Mouse (Mus musculus) embryo, embryonic 9.5 days (tissue): ENCODE data around the gene Mdga2.

Experiments used
- DNase-seq: peaks from one replicate; pipeline ENCODE4 v3.0.0-alpha.2; 2017; ENCODE audit errors: extremely low spot score

The Mdga2 gene

GRCm38 (mm10) chr12:66707431-66707830 lies 514.9 kb downstream of the Mdga2 start:
- DNase-seq: no peak

DNA sequence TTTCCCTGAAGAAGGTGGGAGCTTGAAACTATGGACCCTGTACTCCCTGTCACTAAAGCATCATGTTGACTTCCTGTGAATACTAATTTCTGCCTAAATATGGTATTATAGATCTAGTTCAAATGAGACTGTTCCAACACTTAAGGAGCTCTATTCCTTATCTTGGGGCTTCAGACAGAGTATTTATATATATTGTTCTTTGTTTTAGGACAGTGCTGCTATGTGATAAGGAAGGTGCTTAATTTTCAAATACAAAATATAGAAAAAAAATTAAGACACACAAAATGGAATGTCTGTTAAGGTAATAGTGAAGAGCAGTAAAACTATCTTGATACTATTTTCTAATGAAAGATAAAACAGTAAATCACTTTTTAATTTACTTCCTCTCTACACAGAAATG lies 517.3 kb downstream of the Mdga2 start:
- DNase-seq: no peak

- DNase-seq: no peak
Observed at GRCm38 (mm10) chr12:66702781-66703180, 519.6 kb downstream of the Mdga2 start.

DNA sequence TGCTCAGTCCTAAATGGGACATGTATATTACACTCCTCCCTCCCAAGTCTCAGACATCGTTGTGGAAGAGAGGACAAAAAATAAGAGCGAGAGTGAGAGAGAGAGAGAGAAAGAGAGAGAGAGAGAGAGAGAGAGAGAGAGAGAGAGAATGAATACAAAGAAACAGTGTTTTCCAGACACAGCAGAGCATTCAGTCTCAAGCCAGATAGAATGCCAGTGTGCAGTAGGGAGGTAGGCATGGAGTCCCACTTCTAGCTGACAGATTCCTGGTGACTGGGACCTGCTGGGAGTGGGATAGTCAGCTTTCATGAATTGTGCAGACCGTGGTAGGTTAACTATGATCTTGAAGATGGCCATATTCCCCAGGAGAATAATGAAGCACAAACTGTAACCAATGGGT lies 542.8 kb downstream of the Mdga2 start:
- DNase-seq: no peak

DNA sequence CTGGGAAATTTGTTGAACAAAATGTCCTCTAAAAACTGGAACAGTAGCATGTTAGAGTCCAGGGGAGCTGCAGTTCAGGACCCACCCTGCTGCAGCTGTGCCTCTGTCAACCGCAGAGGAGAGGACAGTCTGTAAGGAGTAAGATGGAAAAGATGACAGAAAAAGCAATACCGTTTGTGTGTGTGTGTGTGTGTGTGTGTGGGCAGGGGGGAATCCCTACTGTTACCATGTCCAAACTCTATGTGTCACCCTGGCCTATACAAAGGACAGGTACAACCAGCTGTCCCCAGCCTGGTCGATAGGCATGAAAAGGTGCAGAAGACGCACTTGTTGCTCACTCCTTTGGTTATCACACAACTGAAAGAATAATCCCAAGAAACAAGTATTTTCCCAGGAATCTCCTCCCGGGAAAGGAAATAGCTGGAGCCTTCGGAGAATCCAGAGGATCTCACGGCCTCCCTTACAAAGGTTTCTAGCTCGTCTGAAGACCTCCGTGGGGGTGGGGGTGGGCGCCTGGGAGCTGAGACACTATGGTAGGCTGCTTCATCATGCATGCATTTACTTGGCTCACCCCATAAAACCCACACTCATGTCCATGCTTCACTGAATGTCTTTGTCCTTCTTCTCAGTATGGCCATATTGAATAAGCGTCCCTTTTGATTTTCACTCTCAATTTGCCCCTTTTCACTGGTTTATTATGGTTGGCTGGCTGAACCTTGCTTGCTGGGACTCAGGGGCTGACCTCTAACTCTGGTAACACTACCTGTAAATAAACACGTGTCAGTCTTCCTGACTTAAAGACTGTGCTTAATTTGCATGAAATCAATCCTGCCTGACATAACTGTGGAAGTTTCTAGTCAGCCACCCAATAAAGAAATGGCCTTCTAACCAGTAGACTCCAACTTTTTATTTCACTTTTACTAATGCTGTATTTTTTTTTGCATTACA lies 573.5 kb downstream of the Mdga2 start:
- DNase-seq: peak; percentile 5

DNA sequence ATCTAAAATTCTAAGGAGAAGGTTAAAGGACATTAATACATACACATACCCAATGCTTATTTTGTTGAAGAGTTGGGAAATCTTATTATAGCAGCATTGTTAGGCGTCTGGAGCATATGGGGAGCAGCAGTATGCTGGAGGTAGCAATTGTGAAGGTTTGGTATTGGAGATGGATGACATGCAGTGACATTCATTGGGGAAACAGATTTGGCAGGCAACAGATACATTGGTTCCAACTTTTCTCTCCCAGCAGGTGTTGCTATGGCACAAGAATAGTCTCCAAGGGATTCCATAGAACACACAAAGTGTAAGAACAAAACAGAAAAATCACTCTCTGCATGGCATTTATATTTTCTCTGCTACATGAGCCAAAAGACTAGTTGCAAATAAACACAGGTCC lies 581.9 kb downstream of the Mdga2 start:
- no peak for DNase-seq

DNA sequence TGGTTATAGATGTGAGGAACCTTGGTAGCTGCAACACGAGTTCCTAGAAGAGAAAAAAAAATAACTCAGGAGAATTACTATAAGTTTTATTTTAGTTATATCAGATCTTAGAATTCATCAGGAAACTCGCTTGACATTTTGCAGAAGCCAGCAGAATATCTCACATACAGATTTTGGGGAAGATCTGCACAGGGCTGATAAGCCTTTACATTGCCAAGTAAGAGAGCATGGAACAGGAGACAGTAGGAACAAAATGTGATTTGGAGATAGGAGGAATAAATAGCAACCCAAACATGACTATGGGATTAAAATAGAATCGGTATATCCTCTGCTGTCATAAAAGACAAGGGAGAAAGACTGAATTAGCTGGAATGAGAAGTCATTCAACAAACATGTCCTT lies 602.4 kb downstream of the Mdga2 start:
- no peak for DNase-seq

DNA sequence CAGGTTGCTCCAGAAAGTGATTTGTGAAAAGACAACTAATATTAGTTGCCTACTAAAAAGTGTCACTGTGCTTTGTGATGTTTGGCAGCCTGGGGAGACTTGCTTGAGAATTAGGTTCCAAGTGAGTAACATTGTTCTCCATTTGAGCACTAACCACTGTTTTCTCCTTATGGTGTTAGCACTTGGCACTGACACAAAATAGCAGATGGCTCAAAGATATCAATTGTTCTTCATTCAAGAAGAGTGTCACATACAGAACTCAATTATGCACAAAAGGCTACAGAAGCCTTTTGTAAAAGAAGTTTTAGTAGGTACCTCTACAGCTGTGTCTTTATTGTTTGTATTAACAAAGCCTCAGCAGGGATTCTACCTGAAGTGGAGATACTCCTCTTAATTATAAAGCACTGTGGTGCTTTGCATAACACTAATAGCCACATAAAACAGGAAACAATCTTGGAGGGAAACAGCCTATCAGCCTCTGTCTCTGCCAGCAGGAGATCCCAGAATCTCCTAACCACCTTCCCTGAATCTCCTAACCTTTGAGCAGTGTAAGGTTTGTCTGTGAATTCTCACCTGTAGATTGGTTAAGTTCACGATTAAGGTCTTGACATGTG lies 630.6 kb downstream of the Mdga2 start:
- DNase-seq: no peak

DNA sequence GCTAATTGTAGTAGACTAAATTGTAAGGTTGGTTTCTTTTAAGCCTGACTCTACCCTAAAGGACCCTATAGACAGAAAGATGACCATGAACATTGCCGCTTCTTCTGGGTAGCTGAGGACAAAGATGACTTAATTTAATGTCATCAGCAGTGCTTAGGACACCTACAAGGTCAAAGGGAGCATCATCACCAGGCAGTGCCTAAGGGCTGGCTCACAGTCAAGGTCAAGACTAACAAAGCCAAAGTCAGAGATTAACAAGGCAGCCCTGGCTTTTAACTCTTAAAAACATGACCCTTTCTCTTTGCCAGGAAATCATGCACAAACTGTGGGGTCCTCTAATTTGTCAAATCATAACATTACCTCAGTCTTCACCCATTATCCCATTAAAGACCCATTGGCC lies 657.0 kb downstream of the Mdga2 start:
- no peak for DNase-seq

- DNase-seq: no peak
Observed at GRCm38 (mm10) chr12:66556846-66557245, 665.5 kb downstream of the Mdga2 start.

DNA sequence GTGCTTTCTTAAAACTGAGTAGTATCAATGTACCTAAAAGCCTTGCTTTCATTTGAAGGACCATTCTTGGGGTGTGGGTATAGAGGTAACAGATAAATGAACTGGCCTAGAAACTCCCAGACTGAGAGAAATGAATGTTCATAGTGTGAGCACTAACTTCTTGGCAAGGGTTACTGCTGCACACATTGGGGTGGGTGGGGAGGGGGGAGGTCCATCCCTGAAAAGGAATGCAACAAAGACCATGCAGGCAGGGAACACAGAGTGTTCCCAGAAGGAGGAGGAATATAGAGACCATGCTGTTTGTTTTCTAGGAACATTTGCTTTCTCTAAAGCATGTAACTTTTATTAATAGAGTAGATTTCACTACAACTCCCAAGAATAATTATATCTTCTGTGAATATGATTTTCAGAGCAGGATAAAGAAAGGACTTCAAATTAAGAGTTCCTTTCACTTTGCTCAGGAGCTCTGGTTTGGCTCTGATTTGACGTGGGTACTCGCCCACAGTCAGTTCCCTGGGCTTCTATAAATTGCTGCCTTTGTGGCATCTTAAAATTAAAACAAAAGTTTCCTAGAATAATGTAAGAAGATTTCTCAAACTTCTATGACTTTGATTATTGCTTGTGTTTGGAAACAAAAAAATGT lies 666.0 kb downstream of the Mdga2 start:
- DNase-seq: no peak

DNA sequence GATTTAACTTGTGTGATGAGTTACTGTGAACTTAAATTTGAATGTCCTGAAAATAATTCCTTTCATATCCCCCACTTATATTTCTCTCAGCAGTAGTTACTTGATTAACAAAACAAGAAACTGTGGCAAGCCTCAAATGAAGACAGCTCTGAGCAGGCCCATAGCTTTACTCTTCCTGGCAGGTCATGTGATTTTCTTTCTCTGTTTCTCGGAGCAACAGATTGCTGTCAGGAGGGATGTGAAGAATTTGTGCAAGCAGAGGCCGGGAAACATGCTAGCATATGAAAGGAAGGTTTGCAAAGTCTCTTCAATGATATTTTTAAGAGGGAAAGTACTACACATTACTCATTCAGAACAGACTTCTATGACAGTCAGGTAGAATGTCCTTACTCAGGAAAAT lies 697.4 kb downstream of the Mdga2 start:
- no peak for DNase-seq

DNA sequence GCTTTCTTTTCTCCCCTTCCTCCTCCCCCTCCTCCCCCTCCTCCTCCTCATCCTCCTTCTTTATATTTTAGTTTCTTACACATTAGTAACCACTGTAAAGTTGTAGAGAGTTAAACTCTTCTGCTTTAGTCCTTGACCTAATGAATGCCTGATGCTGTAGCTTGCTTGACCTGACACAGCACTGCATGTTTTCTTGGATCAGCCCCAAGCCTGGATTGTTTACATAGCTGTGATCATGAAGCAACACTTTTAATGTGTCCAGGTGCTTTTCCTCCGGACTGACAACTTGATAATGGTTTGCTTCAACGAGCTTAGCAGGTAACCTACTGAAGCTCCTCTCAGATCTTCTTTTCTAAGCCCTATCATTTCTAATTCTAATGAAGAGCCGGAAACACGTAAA lies 723.1 kb downstream of the Mdga2 start:
- DNase-seq: no peak

GRCm38 (mm10) chr12:66470868-66471267 lies 751.5 kb downstream of the Mdga2 start:
- DNase-seq: peak; percentile 7

- DNase-seq: peak; percentile 6
Observed at GRCm38 (mm10) chr12:66470243-66470863, 752.0 kb downstream of the Mdga2 start.

- no peak for DNase-seq
Observed at GRCm38 (mm10) chr12:66465516-66465915, 756.8 kb downstream of the Mdga2 start.

GRCm38 (mm10) chr12:66443340-66443739 lies 779.0 kb downstream of the Mdga2 start:
- no peak for DNase-seq
